Mouse (Mus musculus) right cerebral cortex, adult 2 months (tissue): ENCODE data around the gene Mxra8.

Experiments used
- DNase-seq, 2 experiments: peaks; one replicate each; pipeline ENCODE4 v3.0.0; 2021 to 2022; ENCODE audit warnings: low spot score in 2 of 2

Gene Mxra8

DNA sequence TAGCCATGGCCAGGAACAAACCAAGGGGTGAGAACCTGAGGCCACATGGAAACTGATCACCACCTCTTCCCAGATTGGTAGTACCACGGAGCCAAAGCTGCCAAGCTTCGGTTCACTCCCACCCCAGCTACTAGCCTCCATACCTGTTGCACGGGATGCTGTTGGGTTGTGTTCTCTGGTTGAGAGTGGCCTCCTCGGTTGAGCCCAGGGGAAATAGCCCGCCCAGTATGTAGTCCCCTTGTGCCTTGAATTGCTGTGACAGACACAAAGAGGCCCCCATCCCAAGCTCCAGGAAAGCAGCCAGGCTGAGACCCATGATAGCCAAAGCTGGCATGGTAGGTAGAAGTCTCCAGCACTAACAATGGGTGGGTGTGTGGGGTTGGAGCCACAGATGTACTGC is 23.5 kb downstream of the Mxra8 start, which contains the start of gene Tas1r3:
TSS of gene Tas1r3 (minus strand) at position 362 of the 400 bp plus-strand sequence.
- DNase-seq: no peak

DNA sequence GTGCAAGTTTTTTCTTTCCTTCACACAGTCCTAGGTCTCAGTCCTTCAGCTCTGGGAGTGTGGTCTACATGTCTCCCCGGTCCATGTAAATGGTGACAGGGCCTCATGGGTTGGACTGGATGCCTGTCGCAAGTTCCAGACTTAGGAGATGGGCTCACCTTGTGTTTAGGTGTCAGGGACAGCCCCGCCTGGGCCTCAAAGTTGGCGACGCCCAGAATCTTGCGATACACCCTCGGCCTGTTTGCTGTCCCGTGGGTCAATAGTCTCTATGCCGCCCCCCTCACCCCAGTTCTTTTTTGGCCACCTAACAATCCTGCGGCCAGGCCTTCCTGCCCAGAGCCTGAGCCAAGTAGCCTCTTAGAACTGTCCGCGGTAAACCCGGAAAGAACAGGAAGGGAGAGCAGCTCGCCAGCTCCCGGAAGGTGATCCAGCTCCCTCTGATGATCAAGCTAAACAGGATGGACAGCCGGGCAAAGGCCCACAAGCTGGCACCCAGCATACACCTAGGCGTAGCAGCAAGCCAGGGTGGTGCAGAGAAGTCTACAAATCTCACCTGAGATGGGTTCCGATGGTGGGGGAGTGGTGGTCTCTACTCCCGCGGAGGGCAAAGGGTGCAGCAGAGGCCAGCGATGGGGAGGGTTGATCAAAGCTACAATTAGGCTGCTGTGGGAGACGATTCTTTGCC is 29.3 kb downstream of the Mxra8 start:
- DNase-seq: no peak

DNA sequence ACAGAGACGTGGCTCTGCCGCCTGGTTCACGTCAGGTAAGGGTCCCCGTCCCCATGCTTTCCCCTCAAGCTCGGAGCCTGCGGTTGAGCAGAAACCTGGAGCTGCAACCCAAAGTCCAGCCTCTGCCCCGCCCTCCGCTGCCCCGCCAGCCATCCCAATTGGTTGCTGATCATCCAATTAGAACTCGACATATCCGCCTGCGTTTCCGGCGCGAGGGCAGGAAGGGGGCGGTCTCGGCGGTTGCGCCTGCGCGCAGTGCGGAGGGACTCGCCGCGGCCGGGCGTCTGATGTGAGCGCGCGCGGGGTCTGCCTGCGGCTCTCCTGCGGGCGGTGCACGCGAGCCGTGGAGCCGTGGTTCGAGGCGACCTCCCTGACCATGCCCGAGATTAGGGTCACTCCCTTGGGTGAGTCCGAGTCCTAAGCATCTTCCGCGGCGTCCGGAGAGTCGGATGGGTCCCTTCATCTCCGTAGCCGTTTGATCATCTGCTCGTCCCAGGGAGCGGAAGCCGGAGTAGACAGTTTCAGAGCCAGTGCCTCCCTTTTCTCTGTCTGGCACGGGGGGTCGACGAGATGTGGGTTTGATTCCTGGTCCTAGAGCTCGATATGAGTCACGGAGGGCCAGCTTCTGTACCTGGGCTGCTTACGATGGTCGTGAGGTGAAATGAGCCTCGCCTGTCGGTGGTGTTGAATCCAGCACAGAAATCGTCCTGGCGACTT is 30.0 kb downstream of the Mxra8 start, which contains the start of the genes Cptp and Ints11:
TSS of gene Cptp (minus strand) at position 124 of the 717 bp plus-strand sequence.
TSS of gene Ints11 (plus strand) at position 230 of the 717 bp plus-strand sequence.
- DNase-seq: peak; percentile 95 to 97

DNA sequence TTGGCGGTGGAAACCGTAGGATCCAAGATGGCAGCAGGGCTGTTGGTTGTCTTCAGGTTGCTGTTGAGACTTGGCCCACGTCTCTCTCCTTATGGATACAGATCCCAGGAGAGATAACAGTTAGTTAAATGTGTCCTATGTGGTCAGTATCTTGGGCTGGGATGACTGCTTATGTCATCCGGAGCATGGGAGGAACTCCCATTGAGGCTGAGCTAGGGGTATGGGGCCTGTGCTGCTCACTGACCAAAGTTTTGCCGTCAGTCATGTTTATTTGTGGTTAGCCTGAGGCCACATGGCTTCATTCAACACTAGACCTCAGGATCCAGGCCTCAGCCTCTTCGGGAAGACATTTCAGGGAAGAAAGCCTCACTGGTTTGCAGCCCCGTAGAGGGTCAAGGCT is 31.9 kb downstream of the Mxra8 start:
- no peak for DNase-seq

DNA sequence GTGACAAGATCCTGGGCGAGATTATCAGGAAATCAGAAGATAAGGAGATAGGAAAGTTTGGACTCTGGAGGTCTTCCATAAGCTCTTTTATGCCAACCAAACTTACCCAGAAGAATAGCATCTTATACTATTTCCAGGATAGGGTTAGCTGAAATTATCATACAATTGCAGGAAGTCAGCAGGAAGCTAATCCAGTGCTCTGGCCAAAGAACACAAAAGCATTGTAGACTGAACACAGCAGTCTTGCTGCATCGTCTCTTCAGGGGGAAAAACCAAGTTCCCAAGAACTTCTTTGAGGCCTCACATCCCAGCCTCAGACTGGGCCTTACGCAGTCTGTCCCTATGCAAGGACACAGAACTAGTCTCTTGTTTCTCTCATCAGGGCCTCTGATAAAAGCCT is 44.1 kb downstream of the Mxra8 start:
- no peak for DNase-seq

DNA sequence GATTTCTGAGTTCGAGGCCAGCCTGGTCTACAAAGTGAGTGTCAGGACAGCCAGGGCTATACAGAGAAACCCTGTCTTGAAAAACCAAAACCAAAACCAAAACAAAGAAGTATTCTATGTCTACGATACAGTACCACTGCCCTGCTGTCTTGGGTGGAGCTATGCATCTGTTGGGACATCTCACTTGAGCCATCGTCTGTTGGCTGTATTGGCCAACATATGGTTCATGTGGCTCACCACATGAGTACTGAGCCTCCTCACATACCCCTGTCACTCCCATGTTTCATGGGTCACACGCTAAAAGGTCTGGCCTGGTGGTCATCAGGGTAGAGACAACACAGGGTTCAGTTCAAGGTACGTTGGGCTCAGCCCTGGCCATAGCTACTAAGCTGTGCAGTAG is 46.9 kb downstream of the Mxra8 start:
- no peak for DNase-seq

DNA sequence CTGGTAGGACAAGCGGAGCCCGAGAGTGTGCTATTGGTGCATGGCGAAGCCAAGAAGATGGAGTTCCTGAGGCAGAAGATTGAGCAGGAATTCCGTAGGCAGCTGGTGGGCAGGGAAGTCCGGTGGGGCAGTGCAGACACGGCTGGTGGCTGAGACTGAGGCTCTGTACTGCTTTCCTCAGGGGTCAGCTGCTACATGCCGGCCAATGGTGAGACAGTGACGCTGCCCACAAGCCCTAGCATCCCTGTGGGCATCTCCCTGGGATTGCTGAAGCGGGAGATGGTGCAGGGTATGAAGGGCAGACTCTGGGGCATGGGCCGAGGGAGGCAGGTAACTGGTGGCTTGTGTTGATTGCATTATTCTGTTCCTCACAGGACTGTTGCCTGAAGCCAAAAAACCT is 48.2 kb downstream of the Mxra8 start:
- no peak for DNase-seq

DNA sequence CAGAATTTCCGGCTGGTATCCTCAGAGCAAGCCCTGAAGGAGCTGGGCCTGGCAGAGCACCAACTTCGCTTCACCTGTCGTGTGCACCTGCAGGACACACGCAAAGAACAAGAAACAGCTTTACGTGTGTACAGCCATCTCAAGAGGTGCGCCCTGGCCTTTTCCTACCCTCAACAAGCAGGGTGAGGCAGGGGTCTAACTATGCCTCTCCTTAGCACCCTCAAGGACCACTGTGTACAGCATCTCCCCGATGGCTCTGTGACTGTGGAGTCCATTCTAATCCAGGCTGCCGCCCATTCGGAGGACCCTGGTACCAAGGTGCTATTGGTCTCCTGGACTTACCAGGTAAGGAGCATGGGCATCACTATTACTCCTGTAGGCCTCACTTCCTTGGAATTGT is 48.7 kb downstream of the Mxra8 start:
- no peak for DNase-seq

DNA sequence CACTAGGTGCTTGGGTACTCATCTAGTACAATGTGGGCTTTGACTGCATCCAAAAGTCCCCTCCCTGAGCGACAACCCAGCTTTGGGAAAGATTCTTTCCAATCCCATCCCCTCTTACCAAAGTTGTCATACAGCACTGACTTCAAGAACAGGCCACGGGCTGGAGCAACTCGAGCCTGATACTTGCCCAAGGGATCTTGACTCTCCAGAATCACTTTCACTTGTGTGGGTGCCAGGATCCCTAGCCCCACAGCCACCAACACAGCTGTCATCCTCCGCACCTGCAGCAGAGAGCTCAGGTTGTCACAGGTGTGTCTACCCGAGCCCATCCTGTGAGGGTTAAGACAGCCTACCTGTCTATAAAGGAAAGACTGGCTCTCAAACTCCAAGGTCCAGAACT is 49.8 kb downstream of the Mxra8 start:
- no peak for DNase-seq

DNA sequence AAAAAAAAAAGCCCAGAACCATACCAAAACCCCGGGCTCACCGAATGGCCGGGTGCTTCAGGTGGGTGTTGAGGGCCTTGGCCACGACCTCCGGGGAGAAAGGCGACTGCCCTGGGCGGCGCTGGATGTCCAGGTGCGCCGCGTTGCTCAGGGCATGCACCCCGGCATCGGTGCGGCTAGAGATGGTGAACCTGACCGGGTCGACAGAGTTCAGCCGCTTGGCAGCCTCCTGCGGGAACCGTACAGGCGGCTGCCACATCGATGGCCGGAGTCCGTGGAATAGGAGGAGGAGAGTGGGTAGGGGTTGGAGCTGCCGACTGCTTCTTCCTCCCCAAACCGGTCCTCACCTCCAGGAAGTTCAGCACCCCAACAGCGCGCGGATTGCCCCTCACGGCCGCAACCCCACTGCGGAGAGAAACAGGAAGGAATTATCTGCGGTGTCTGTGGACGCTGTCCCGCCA is 51.6 kb downstream of the Mxra8 start:
- no peak for DNase-seq

DNA sequence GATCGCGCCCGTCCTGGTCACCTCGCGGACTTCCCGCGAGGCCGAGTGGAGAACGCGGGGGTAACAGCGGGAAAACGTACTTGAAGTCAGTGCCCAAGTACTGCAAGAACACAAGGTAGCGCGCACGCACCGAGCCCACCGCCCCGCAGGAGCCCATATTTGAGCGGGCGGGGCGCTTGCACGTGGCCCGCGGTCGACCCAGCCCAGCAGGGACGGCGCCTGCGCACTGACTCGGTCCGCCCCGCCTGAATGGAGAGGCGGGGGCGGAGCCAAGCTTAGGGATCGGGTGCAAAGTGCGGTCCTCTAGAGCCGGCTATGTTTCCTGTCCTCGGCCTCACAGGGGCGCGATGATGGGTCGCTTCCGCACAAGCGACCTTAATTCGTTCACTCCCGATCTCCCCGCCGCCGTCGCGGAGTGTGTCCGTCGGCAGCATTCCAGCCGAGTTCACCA is 52.1 kb downstream of the Mxra8 start, which contains the start of the genes Pusl1 and Acap3:
TSS of gene Pusl1 (minus strand) at position 231 of the 451 bp plus-strand sequence.
TSS of gene Acap3 (plus strand) at position 272 of the 451 bp plus-strand sequence.
- DNase-seq: peak; percentile 96

DNA sequence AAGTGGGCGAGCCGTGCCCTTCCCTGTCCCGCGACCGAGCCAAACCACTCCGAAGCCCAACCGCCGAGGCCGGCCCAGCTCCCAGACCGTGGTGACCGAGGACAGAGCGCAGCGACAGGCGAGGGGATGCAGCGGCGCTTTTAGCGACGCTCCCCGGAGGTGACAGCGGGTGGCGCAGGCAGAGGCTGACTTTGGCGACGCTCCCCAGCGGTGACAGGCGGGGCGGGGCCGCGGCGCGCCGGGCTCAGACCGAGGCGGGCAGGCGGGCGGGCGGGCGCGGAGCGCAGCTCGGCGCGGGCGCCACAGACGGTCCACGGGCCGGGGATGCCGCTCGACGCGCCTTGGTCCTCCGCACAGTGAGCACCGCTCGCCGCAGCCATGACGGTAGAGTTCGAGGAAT is 52.5 kb downstream of the Mxra8 start:
- DNase-seq: peak; percentile 69 to 78

DNA sequence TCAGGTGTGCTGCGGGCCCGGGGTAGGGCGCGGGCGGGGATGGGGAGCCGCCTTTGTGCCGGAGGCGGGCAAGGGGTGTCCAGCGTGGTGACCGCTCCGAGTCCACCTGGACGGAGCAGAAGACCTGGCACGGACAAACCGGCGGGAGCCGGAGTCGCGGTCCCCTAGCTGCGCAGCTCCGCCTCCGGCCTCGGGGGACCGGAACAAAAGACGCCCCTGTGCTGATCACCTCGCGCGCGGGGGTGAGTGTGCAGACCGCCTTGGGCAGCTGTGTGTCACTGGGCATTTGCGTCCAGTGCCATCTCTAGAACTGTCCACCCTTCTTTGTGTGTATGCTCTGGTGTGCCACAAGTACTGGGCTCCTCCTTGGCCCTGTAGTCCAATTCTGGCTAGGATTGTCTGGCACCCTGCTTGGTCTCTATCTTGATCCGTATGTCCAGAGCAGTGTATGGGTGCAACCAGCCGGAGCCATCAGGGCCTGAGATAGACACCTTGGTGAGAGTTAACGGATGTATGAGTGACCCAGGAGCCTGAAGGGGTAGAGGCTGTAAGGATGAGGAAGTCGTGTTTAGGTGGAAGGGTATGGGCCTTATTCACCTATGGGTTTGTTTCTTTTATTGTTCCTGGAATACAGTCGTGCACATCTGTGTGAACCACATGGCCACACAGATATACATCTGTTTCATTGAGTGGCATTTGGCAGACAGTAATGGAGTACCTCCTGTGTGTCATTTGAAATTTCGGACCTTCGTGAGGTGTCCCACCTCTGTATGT is 53.1 kb downstream of the Mxra8 start:
- DNase-seq: peak; percentile 36 to 41

DNA sequence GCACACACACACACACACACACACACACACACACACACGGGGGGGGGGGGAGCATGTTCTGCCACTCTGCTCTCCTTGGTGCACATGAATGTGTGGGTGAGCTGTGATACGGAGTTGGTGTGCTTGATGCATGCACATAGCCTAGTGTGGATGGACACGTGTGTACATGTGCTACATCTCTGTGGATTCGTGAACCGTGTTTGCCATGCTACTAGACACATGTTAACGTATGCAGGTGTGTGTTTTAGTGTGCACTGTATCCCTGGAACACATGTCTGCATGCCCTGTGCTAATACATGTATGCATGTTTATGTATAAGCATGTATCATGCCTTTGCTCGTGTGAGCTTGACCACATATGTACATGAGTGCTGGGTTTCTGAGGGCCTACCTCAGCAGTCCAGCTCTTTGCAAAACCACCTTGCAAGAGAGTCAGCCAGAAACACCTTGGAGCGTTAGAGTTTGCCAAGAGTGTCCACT is 53.8 kb downstream of the Mxra8 start:
- DNase-seq: peak in 1 of 2 experiments; percentile 3
